Mouse (Mus musculus) myocyte (in vitro differentiated cells): ENCODE measurements at regions not wholly inside any gene's neighbourhood (a gene's known extent, or its start where the extent isn't known, plus 50 kb on each side); places are given as distances from the start of the nearest gene placed in this dataset.

Experiments
- MAX ChIP-seq: IDR thresholded peaks from one replicate; pipeline ENCODE4 v1.6.1; 2011; ENCODE audit warnings: low read depth, mild to moderate bottlenecking, control low read depth
- POLR2A ChIP-seq: IDR thresholded peaks from one replicate; pipeline ENCODE4 v1.6.1; 2011; ENCODE audit warnings: low read depth, mild to moderate bottlenecking, control low read depth, moderate library complexity; ENCODE audit not compliant: insufficient read length
- REST ChIP-seq: IDR thresholded peaks from one replicate; pipeline ENCODE4 v1.6.1; 2011; ENCODE audit warnings: mild to moderate bottlenecking, control low read depth, moderate library complexity; ENCODE audit not compliant: insufficient read depth, insufficient read length
- TCF12 ChIP-seq: IDR thresholded peaks from one replicate; pipeline ENCODE4 v1.6.1; 2011; ENCODE audit warnings: mild to moderate bottlenecking, control low read depth; ENCODE audit not compliant: poor library complexity, insufficient read depth, severe bottlenecking
- USF1 ChIP-seq: IDR thresholded peaks from one replicate; pipeline ENCODE4 v1.6.1; 2011; ENCODE audit warnings: low read depth, mild to moderate bottlenecking, control low read depth, moderate library complexity

DNA sequence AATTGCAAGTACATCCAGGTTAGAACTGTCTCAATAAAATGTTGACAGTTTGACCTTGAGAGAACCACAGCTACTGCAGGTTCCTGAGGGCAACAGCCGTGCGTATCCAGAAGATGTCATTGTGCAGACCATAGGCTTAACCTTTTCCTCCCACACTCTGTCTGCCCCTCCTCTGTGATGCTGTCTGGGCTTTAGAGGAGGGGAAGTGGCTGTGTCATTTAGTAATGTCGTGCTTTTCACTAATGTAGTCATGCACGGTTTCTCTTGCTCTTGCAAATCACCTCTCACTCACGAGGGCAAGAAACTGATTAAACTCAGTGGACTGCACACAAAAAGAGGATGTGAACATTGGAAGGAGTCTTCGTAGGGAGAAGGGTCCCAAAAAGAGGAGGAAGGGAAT lies 443.8 kb upstream of the Tom1l1 start:
- TF ChIP-seq TCF12 (no peak), POLR2A (no peak), MAX (no peak), USF1 (no peak), REST (no peak)
